Mouse (Mus musculus): ENCODE results near the gene Pdx1.

- TF ChIP-seq POLR2A (IDR thresholded peaks at IDR 0.05; ENCODE audit: low read depth, low read length) (no peak), POLR2AphosphoS2 (IDR thresholded peaks at IDR 0.05; ENCODE audit: low read depth, low read length) (no peak), UBTF (IDR thresholded peaks at IDR 0.05; ENCODE audit: low read depth, low read length) (no peak), ZKSCAN1 (IDR thresholded peaks at IDR 0.05; ENCODE audit: borderline replicate concordance, low read depth, low read length) (no peak), RAD21 (IDR thresholded peaks at IDR 0.05; ENCODE audit: low read depth, low read length) (no peak), MAZ (IDR thresholded peaks at IDR 0.05; ENCODE audit: low read depth, low read length) (no peak), TBP (conservative IDR thresholded peaks at IDR 0.05; ENCODE audit: low read depth, low read length) (no peak), CHD1 (IDR thresholded peaks at IDR 0.05; ENCODE audit: low read depth, low read length) (no peak), ZMIZ1 (IDR thresholded peaks at IDR 0.05; ENCODE audit: low read depth, low read length) (no peak), USF1 (IDR thresholded peaks at IDR 0.05; ENCODE audit: low read depth, low read length) (no peak), SMC3 (IDR thresholded peaks at IDR 0.05; ENCODE audit: low read depth, low read length) (no peak), EP300 (IDR thresholded peaks at IDR 0.05; ENCODE audit: low read length) (no peak), CTCF (conservative IDR thresholded peaks at IDR 0.05 in 1 of 2, IDR thresholded peaks at IDR 0.05 in 1 of 2; ENCODE audit: low read depth in 2 of 2, low read length in 2 of 2) (no peak)
These were observed 7.7 kb upstream of the Pdx1 start for GRCm38 (mm10) chr5:147261899-147262541.
